Mouse (Mus musculus): ENCODE measurements around the gene Bach2. TPM values are rescaled to one million over a fixed set of nuclear protein-coding genes. Genes with fewer than 3 reads are reported as not detected.

The Bach2 gene
- polyA plus RNA-seq, 1 experiment from 2014 or later, result 13.4 TPM

- Histone ChIP-seq H3K4me1 (replicated peaks) (peaks cover 5% of the 10 kb centered on the region; the same call in 1 of the 2 replicates), H3K4me3 (no peak overlapping the region), H3K36me3 (no peaks in the 10 kb centered on the region), H3K27me3 (ENCODE audit: insufficient read depth, poor library complexity, severe bottlenecking) (no peaks in the 10 kb centered on the region), H3K27ac (no peak overlapping the region), H3K9me3 (no peaks in the 10 kb centered on the region)
- 95% methylated on average over 8 of the region's 8 CpGs for WGBS
- DNase-seq (ENCODE audit: low spot score), result no peak
These were observed 169.9 kb downstream of the Bach2 start for GRCm38 (mm10) chr4:32408535-32408934.

- no peaks in the 10 kb centered on the region for H3K36me3 ChIP-seq
- H3K9me3 ChIP-seq, result no peaks in the 10 kb centered on the region
- peaks cover 5% of the 10 kb centered on the region; the same call in 1 of the 2 replicates for H3K4me1 ChIP-seq (replicated peaks)
- no peaks in the 10 kb centered on the region for H3K27me3 ChIP-seq (ENCODE audit: insufficient read depth, poor library complexity, severe bottlenecking)
- H3K27ac ChIP-seq, result no peak overlapping the region
- H3K4me3 ChIP-seq, result no peak overlapping the region
- DNase-seq (ENCODE audit: low spot score), result no peak
- WGBS, result 91% methylated on average over 9 of the region's 9 CpGs
These were observed 170.7 kb downstream of the Bach2 start for GRCm38 (mm10) chr4:32409116-32409880.

GRCm38 (mm10) chr4:32413063-32413462, 174.5 kb downstream of the Bach2 start:
- H3K9me3 ChIP-seq, result no peaks in the 10 kb centered on the region
- no peak overlapping the region for H3K27ac ChIP-seq
- no peaks in the 10 kb centered on the region for H3K27me3 ChIP-seq (ENCODE audit: insufficient read depth, poor library complexity, severe bottlenecking)
- 78% methylated on average over 7 of the region's 7 CpGs for WGBS
- H3K36me3 ChIP-seq, result no peaks in the 10 kb centered on the region
- H3K4me3 ChIP-seq, result no peak overlapping the region
- DNase-seq (ENCODE audit: low spot score), result no peak
- H3K4me1 ChIP-seq (replicated peaks), result peaks cover 5% of the 10 kb centered on the region; the same call in 1 of the 2 replicates

- Histone ChIP-seq H3K27me3 (ENCODE audit: insufficient read depth, poor library complexity, severe bottlenecking) (no peaks in the 10 kb centered on the region), H3K4me3 (no peak overlapping the region), H3K27ac (no peak overlapping the region), H3K4me1 (replicated peaks) (peaks cover 5% of the 10 kb centered on the region; the same call in 1 of the 2 replicates), H3K36me3 (no peaks in the 10 kb centered on the region), H3K9me3 (no peaks in the 10 kb centered on the region)
- 90% methylated on average over 9 of the region's 9 CpGs for WGBS
- no peak for DNase-seq (ENCODE audit: low spot score)
These were observed 174.9 kb downstream of the Bach2 start for GRCm38 (mm10) chr4:32413505-32413904.

- Histone ChIP-seq H3K4me3 (no peak overlapping the region), H3K27me3 (ENCODE audit: insufficient read depth, poor library complexity, severe bottlenecking) (no peaks in the 10 kb centered on the region), H3K4me1 (replicated peaks) (peaks cover 5% of the 10 kb centered on the region; the same call in 1 of the 2 replicates), H3K36me3 (no peaks in the 10 kb centered on the region), H3K9me3 (no peaks in the 10 kb centered on the region), H3K27ac (no peak overlapping the region)
- no peak for DNase-seq (ENCODE audit: low spot score)
- 88% methylated on average over 7 of the region's 7 CpGs for WGBS
These were observed 176.4 kb downstream of the Bach2 start for GRCm38 (mm10) chr4:32414959-32415358.

GRCm38 (mm10) chr4:32417939-32418338, 179.3 kb downstream of the Bach2 start:
- WGBS, result 87% methylated on average over 8 of the region's 8 CpGs
- no peak for DNase-seq (ENCODE audit: low spot score)

GRCm38 (mm10) chr4:32421570-32421969, 183.0 kb downstream of the Bach2 start:
- Histone ChIP-seq H3K27me3 (ENCODE audit: insufficient read depth, poor library complexity, severe bottlenecking) (no peaks in the 10 kb centered on the region), H3K27ac (no peak overlapping the region), H3K36me3 (no peaks in the 10 kb centered on the region), H3K9me3 (no peaks in the 10 kb centered on the region), H3K4me1 (replicated peaks) (no peaks in the 10 kb centered on the region), H3K4me3 (no peak overlapping the region)
- WGBS, result 90% methylated on average over 8 of the region's 8 CpGs
- DNase-seq (ENCODE audit: low spot score), result no peak

More at GRCm38 (mm10) chr4:32417939-32418338, 179.3 kb downstream of the Bach2 start:
- Histone ChIP-seq H3K4me1 (replicated peaks) (peaks cover 2% of the 10 kb centered on the region; the same call in 1 of the 2 replicates), H3K36me3 (no peaks in the 10 kb centered on the region), H3K9me3 (no peaks in the 10 kb centered on the region), H3K27me3 (ENCODE audit: insufficient read depth, poor library complexity, severe bottlenecking) (no peaks in the 10 kb centered on the region), H3K4me3 (no peak overlapping the region), H3K27ac (no peak overlapping the region)

GRCm38 (mm10) chr4:32422427-32422826, 183.8 kb downstream of the Bach2 start:
- no peak overlapping the region for H3K4me3 ChIP-seq
- H3K9me3 ChIP-seq, result no peaks in the 10 kb centered on the region
- H3K27ac ChIP-seq, result no peak overlapping the region
- DNase-seq (ENCODE audit: low spot score), result no peak
- no peaks in the 10 kb centered on the region for H3K4me1 ChIP-seq (replicated peaks)
- no peaks in the 10 kb centered on the region for H3K27me3 ChIP-seq (ENCODE audit: insufficient read depth, poor library complexity, severe bottlenecking)
- 94% methylated on average over 4 of the region's 4 CpGs for whole genome bisulfite sequencing
- H3K36me3 ChIP-seq, result no peaks in the 10 kb centered on the region

- Histone ChIP-seq H3K4me3 (no peak overlapping the region), H3K27me3 (ENCODE audit: insufficient read depth, poor library complexity, severe bottlenecking) (no peaks in the 10 kb centered on the region), H3K9me3 (no peaks in the 10 kb centered on the region), H3K27ac (no peak overlapping the region), H3K4me1 (replicated peaks) (peaks cover 9% of the 10 kb centered on the region; the same call in 1 of the 2 replicates), H3K36me3 (no peaks in the 10 kb centered on the region)
- no peak for DNase-seq (ENCODE audit: low spot score)
- 87% methylated on average over 5 of the region's 5 CpGs for WGBS
These were observed 185.1 kb downstream of the Bach2 start for GRCm38 (mm10) chr4:32423667-32424066.

GRCm38 (mm10) chr4:32424434-32424833, 185.8 kb downstream of the Bach2 start:
- Histone ChIP-seq H3K9me3 (no peaks in the 10 kb centered on the region), H3K36me3 (no peaks in the 10 kb centered on the region), H3K27ac (no peak overlapping the region), H3K27me3 (ENCODE audit: insufficient read depth, poor library complexity, severe bottlenecking) (no peaks in the 10 kb centered on the region), H3K4me1 (replicated peaks) (peaks cover 16% of the 10 kb centered on the region), H3K4me3 (no peak overlapping the region)
- DNase-seq (ENCODE audit: low spot score), result no peak
- WGBS, result 88% methylated on average over 7 of the region's 7 CpGs

- H3K27me3 ChIP-seq (ENCODE audit: insufficient read depth, poor library complexity, severe bottlenecking), result no peaks in the 10 kb centered on the region
- DNase-seq (ENCODE audit: low spot score), result no peak
- H3K4me1 ChIP-seq (replicated peaks), result peaks cover 23% of the 10 kb centered on the region
- WGBS, result 90% methylated on average over 7 of the region's 7 CpGs
- H3K36me3 ChIP-seq, result no peaks in the 10 kb centered on the region
- no peaks in the 10 kb centered on the region for H3K9me3 ChIP-seq
- no peak overlapping the region for H3K27ac ChIP-seq
- H3K4me3 ChIP-seq, result no peak overlapping the region
These were observed 186.5 kb downstream of the Bach2 start for GRCm38 (mm10) chr4:32425060-32425459.

- H3K27me3 ChIP-seq (ENCODE audit: insufficient read depth, poor library complexity, severe bottlenecking), result no peaks in the 10 kb centered on the region
- no peak overlapping the region for H3K4me3 ChIP-seq
- WGBS, result 94% methylated on average over 3 of the region's 3 CpGs
- no peaks in the 10 kb centered on the region for H3K36me3 ChIP-seq
- DNase-seq (ENCODE audit: low spot score), result no peak
- H3K4me1 ChIP-seq (replicated peaks), result peaks cover 28% of the 10 kb centered on the region
- no peaks in the 10 kb centered on the region for H3K9me3 ChIP-seq
- H3K27ac ChIP-seq, result no peak overlapping the region
These were observed 187.0 kb downstream of the Bach2 start for GRCm38 (mm10) chr4:32425641-32426040.

GRCm38 (mm10) chr4:32426779-32427577, 188.4 kb downstream of the Bach2 start:
- Histone ChIP-seq H3K27ac (peak overlapping the region; percentile 19; the same call in 1 of the 2 replicates), H3K4me1 (replicated peaks) (peaks cover 42% of the 10 kb centered on the region), H3K36me3 (no peaks in the 10 kb centered on the region), H3K27me3 (ENCODE audit: insufficient read depth, poor library complexity, severe bottlenecking) (no peaks in the 10 kb centered on the region), H3K4me3 (no peak overlapping the region), H3K9me3 (no peaks in the 10 kb centered on the region)
- 92% methylated on average over 27 of the region's 27 CpGs for WGBS
- no peak for DNase-seq (ENCODE audit: low spot score)

Data from hindbrain, embryonic 10.5 days (tissue).